Mouse (Mus musculus): ENCODE measurements at regions not wholly inside any gene's neighbourhood (a gene's known extent, or its start where the extent isn't known, plus 50 kb on each side); places are given as distances from the start of the nearest gene placed in this dataset.

DNA sequence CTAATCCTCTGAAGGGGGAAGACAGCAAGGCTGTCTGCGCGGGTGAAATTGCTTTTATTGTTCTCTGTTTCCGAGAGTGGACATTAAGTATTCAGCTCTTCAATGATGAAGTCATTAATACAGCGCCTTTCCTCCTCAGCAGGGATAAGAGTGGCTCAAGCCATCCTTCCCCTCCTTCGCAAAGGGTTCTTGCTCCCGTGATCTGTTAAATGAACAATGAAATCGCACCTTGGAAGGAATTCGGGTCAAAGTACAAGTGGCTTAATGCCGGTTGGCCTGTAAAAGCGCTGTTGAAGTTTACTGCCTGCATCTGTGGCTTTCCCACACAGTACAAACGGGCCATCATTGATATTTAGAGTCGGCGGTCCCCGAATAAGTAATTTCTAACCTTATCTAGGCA is 63.3 kb upstream of the Zdhhc17 start:
- ATAC-seq (ENCODE audit: extremely low read depth, insufficient number of reproducible peaks, low FRiP score, poor library complexity, severe bottlenecking) (no peak), DNase-seq (ENCODE audit: low spot score) (no peak)
- Histone ChIP-seq H3K4me3 (ENCODE audit: low read depth, low read length) (no peak overlapping the region), H3K9me3 (replicated peaks) (no peaks in the 10 kb centered on the region), H3K27me3 (ENCODE audit: insufficient read depth, low read length) (peaks cover 10% of the 10 kb centered on the region), H3K4me1 (ENCODE audit: insufficient read depth, low read depth, low read length) (peaks cover 59% of the 10 kb centered on the region), H3K36me3 (replicated peaks) (no peaks in the 10 kb centered on the region)
- TF ChIP-seq GATA1 (IDR thresholded peaks at IDR 0.05; ENCODE audit: borderline replicate concordance, low read length) (no peak), CTCF (IDR thresholded peaks at IDR 0.05; ENCODE audit: low read depth, low read length) (no peak), GATA2 (IDR thresholded peaks at IDR 0.05; ENCODE audit: borderline replicate concordance, low read depth, low read length) (no peak)

DNA sequence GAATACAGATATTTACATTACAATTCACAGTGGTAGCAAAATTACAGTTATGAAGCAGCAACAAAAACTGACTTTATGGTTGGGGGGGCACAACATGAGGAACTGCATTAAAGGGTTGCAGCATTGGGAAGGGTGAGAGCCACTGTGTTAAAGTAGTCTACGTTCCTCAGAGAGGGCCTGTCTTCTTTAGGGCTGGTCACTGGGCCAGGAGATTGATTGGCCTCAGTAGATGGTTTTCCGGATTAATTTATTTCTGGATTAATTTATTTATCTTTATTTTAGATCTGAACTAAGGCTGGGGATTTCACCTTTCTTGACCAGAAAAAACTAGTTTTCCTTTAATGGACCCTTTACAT is 62.6 kb upstream of the Zdhhc17 start:
- H3K4me3 ChIP-seq (ENCODE audit: low read depth, low read length): no peak overlapping the region

DNA sequence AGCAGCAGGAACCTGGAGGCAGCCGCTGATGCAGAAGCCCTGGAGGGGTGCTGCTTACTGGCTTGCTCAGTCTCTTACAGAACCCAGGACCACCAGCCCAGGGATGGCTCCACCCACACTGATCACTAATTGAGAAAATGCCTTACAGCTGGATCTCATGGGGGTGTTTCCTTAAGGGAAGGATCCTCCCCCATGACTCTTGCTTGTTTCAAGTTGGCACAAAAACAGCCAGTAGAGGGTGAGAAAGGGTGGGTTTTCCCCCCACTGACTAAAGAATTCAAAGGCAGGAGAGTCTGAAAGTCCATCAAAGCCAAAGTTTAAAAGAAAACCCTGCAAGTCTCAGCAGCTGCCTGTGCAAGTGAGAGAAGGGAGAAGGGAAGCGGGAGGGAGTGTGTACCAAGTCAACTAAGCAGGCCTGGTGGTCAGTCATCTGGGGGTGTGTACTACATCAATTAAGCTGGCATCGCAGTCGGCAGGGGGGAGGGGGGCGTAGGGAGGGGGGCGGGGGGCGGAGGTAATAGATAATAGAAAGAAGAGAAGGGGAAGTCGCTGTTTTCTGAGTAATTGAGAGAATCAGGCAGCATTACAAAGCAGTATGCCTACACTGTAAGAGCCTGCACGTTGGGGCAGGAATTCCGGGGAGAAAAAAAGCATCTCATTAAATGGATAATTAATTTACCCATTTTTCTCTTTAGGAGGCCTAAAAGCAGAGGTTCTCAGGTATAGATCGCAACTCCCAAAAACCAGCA is 62.0 kb upstream of the Zdhhc17 start:
- Histone ChIP-seq H3K9me3 (replicated peaks) (no peaks in the 10 kb centered on the region), H3K36me3 (replicated peaks) (no peaks in the 10 kb centered on the region), H3K4me1 (ENCODE audit: insufficient read depth, low read depth, low read length) (peaks cover 56% of the 10 kb centered on the region), H3K4me3 (ENCODE audit: low read depth, low read length) (no peak overlapping the region), H3K27me3 (ENCODE audit: insufficient read depth, low read length) (peaks cover 10% of the 10 kb centered on the region)
- DNase-seq (ENCODE audit: low spot score): peak; percentile 8
- no peak for ATAC-seq (ENCODE audit: extremely low read depth, insufficient number of reproducible peaks, low FRiP score, poor library complexity, severe bottlenecking)
- TF ChIP-seq POLR2AphosphoS5 (IDR thresholded peaks at IDR 0.05; ENCODE audit: insufficient replicate concordance, low read depth, low read length) (no peak), GATA1 (IDR thresholded peaks at IDR 0.05; ENCODE audit: borderline replicate concordance, low read length) (no peak), CTCF (IDR thresholded peaks at IDR 0.05; ENCODE audit: low read depth, low read length) (no peak), GATA2 (IDR thresholded peaks at IDR 0.05; ENCODE audit: borderline replicate concordance, low read depth, low read length) (no peak), TAL1 (conservative IDR thresholded peaks at IDR 0.05; ENCODE audit: low read depth, low read length) (no peak)

More for the DNA sequence above, 62.6 kb upstream of the Zdhhc17 start:
- Histone ChIP-seq H3K4me1 (ENCODE audit: insufficient read depth, low read depth, low read length) (peaks cover 56% of the 10 kb centered on the region), H3K36me3 (replicated peaks) (no peaks in the 10 kb centered on the region), H3K27me3 (ENCODE audit: insufficient read depth, low read length) (peaks cover 10% of the 10 kb centered on the region), H3K9me3 (replicated peaks) (no peaks in the 10 kb centered on the region)
- ATAC-seq (ENCODE audit: extremely low read depth, insufficient number of reproducible peaks, low FRiP score, poor library complexity, severe bottlenecking) (no peak), DNase-seq (ENCODE audit: low spot score) (no peak)
- TF ChIP-seq CTCF (IDR thresholded peaks at IDR 0.05; ENCODE audit: low read depth, low read length): no peak
- TF ChIP-seq POLR2AphosphoS5 (IDR thresholded peaks at IDR 0.05; ENCODE audit: insufficient replicate concordance, low read depth, low read length): no peak
- no peak for TF ChIP-seq GATA2 (IDR thresholded peaks at IDR 0.05; ENCODE audit: borderline replicate concordance, low read depth, low read length)
- TF ChIP-seq GATA1 (IDR thresholded peaks at IDR 0.05; ENCODE audit: borderline replicate concordance, low read length): no peak
- TF ChIP-seq TAL1 (conservative IDR thresholded peaks at IDR 0.05; ENCODE audit: low read depth, low read length): no peak

DNA sequence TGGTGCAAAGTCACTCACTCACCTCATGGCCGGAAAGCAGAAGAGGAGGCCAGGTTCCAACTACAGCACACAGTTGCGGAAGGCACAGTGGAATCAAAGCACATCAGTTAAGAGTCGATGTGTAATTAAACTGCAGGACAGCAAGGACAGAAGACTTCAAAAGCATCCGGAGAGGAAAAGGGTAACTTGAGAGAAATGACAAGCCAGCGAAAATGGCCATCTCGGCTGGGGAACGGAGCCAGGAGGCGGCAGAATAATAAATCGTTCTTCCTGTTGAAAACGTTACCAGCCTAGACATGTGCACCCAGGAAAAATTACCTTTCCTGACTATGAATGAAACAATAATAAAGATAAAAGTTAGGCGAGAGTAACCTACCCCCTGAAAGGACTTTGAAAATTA is 56.2 kb upstream of the Zdhhc17 start:
- TF ChIP-seq POLR2AphosphoS5 (IDR thresholded peaks at IDR 0.05; ENCODE audit: insufficient replicate concordance, low read depth, low read length) (no peak), GATA2 (IDR thresholded peaks at IDR 0.05; ENCODE audit: borderline replicate concordance, low read depth, low read length) (no peak), TAL1 (conservative IDR thresholded peaks at IDR 0.05; ENCODE audit: low read depth, low read length) (no peak), CTCF (IDR thresholded peaks at IDR 0.05; ENCODE audit: low read depth, low read length) (no peak), GATA1 (IDR thresholded peaks at IDR 0.05; ENCODE audit: borderline replicate concordance, low read length) (no peak)

DNA sequence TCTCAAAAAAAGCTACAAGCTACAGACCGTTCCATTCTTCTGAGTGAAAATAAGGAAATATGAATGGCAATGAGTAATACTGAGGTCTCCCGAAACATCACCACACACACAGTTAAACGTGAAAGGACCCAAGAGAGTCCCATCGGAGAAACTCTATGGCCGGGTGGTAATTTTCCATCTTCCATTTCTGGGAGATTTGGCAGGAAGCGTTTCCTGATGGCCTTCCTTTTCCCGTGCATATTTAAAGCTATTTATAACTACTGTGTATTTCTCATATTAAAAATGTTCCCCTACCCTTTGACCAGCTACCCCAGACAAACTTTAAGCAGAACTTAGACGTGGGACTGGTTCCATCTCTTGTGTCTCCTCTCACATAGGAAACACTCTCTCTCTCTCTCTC is 50.7 kb upstream of the Zdhhc17 start:
- Histone ChIP-seq H3K4me1 (ENCODE audit: insufficient read depth, low read depth, low read length) (peaks cover 41% of the 10 kb centered on the region), H3K4me3 (ENCODE audit: low read depth, low read length) (no peak overlapping the region), H3K36me3 (replicated peaks) (no peaks in the 10 kb centered on the region), H3K9me3 (replicated peaks) (no peaks in the 10 kb centered on the region), H3K27me3 (ENCODE audit: insufficient read depth, low read length) (no peaks in the 10 kb centered on the region)
- TF ChIP-seq TAL1 (conservative IDR thresholded peaks at IDR 0.05; ENCODE audit: low read depth, low read length) (no peak), GATA1 (IDR thresholded peaks at IDR 0.05; ENCODE audit: borderline replicate concordance, low read length) (no peak), CTCF (IDR thresholded peaks at IDR 0.05; ENCODE audit: low read depth, low read length) (no peak), POLR2AphosphoS5 (IDR thresholded peaks at IDR 0.05; ENCODE audit: insufficient replicate concordance, low read depth, low read length) (no peak), GATA2 (IDR thresholded peaks at IDR 0.05; ENCODE audit: borderline replicate concordance, low read depth, low read length) (no peak)
- DNase-seq (ENCODE audit: low spot score) (no peak), ATAC-seq (ENCODE audit: extremely low read depth, insufficient number of reproducible peaks, low FRiP score, poor library complexity, severe bottlenecking) (no peak)

More for the DNA sequence above, 56.2 kb upstream of the Zdhhc17 start:
- no peaks in the 10 kb centered on the region for H3K36me3 ChIP-seq (replicated peaks)
- H3K4me3 ChIP-seq (ENCODE audit: low read depth, low read length): no peak overlapping the region
- ATAC-seq (ENCODE audit: extremely low read depth, insufficient number of reproducible peaks, low FRiP score, poor library complexity, severe bottlenecking) (no peak), DNase-seq (ENCODE audit: low spot score) (no peak)
- H3K4me1 ChIP-seq (ENCODE audit: insufficient read depth, low read depth, low read length): peaks cover 37% of the 10 kb centered on the region
- H3K9me3 ChIP-seq (replicated peaks): no peaks in the 10 kb centered on the region
- peaks cover 3% of the 10 kb centered on the region for H3K27me3 ChIP-seq (ENCODE audit: insufficient read depth, low read length)
